Mouse (Mus musculus): ENCODE data around the gene Sept11.

The Sept11 gene

GRCm38 (mm10) chr5:93092857-93093622, at the start of gene Sept11:
Sept11 (plus strand) TSS chr5:93093437.
- DNase-seq (ENCODE audit: low spot score), result peak; percentile 94

GRCm38 (mm10) chr5:93043688-93044583, 49.3 kb upstream of the Sept11 start:
- no peak for DNase-seq (ENCODE audit: low spot score)

- no peak for DNase-seq (ENCODE audit: low spot score)
Measured at GRCm38 (mm10) chr5:93044584-93045370, 48.5 kb upstream of the Sept11 start, which contains the start of gene Sowahb. Sowahb (minus strand) TSS chr5:93045022.

GRCm38 (mm10) chr5:93045371-93045714, 47.9 kb upstream of the Sept11 start:
- DNase-seq (ENCODE audit: low spot score), result no peak

- no peak for DNase-seq (ENCODE audit: low spot score)
Measured at GRCm38 (mm10) chr5:93046306-93046845, 46.9 kb upstream of the Sept11 start.

- no peak for DNase-seq (ENCODE audit: low spot score)
Measured at GRCm38 (mm10) chr5:93048481-93049240, 44.6 kb upstream of the Sept11 start.

- no peak for DNase-seq (ENCODE audit: low spot score)
Measured at GRCm38 (mm10) chr5:93049971-93050370, 43.3 kb upstream of the Sept11 start.

GRCm38 (mm10) chr5:93051041-93051440, 42.2 kb upstream of the Sept11 start:
- DNase-seq (ENCODE audit: low spot score), result no peak

- DNase-seq (ENCODE audit: low spot score), result peak; percentile 39
Measured at GRCm38 (mm10) chr5:93051951-93052350, 41.3 kb upstream of the Sept11 start.

GRCm38 (mm10) chr5:93053606-93054397, 39.4 kb upstream of the Sept11 start:
- DNase-seq (ENCODE audit: low spot score), result no peak

GRCm38 (mm10) chr5:93060865-93061264, 32.4 kb upstream of the Sept11 start:
- DNase-seq (ENCODE audit: low spot score), result no peak

- DNase-seq (ENCODE audit: low spot score), result no peak
Measured at GRCm38 (mm10) chr5:93077661-93078323, 15.4 kb upstream of the Sept11 start.

- DNase-seq (ENCODE audit: low spot score), result no peak
Measured at GRCm38 (mm10) chr5:93079596-93079995, 13.6 kb upstream of the Sept11 start.

GRCm38 (mm10) chr5:93085015-93085598, 8.1 kb upstream of the Sept11 start:
- no peak for DNase-seq (ENCODE audit: low spot score)

- no peak for DNase-seq (ENCODE audit: low spot score)
Measured at GRCm38 (mm10) chr5:93085900-93086299, 7.3 kb upstream of the Sept11 start.

GRCm38 (mm10) chr5:93091266-93091665, 2.0 kb upstream of the Sept11 start:
- DNase-seq (ENCODE audit: low spot score), result no peak

- DNase-seq (ENCODE audit: low spot score), result peak; percentile 38
Measured at GRCm38 (mm10) chr5:93092147-93092781, 973 bp upstream of the Sept11 start.

- DNase-seq (ENCODE audit: low spot score), result peak; percentile 34
Measured at GRCm38 (mm10) chr5:93093638-93094527, 646 bp downstream of the Sept11 start.

All from layer of hippocampus, adult 11-12 months (tissue).